In the genomic region with DNA sequence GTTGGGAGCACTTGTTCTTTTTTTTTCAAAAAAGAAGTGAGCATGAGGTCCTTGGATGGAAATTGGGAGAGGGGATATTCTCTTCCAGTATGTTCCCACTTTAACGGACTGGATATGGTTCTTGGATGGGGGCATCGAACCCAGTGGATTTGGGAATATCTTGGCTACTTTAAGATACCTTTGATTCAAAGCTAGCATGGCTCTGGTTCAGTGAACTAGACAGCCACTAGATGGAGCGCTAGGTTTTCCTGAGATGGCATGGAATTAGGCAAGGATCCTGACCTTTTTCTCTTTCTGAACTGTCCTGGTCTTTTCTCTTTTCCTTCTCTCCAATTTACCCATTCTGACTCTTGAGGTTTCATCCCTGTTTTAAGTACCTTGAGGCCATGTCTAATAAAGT, we compare ENCODE assay signal across 8 mouse cellular contexts. TPM values are rescaled to one million over a fixed set of nuclear protein-coding genes. Genes with fewer than 3 reads are reported as not detected.
DNase-seq lines count a peak whose midpoint lies in the region; ATAC-seq and TF ChIP-seq lines count a peak whose summit lies in the region.

No protein-coding gene starts in this region.

- no peaks in the 10 kb centered on the region for H3K79me3 ChIP-seq in C2C12 (ENCODE audit: low read depth)

- peak; percentile 28 for TF ChIP-seq CTCF in C2C12 (IDR thresholded peaks at IDR 0.05; ENCODE audit: control insufficient read depth, insufficient read depth, insufficient read length)
- TF ChIP-seq CTCF in forebrain, postnatal 0 days (IDR thresholded peaks at IDR 0.05; ENCODE audit: low read depth) = peak; percentile 83

- H3K27ac ChIP-seq in forebrain, postnatal 0 days (ENCODE audit: low read depth, low read length) = no peak overlapping the region

- H3K27me3 ChIP-seq in C2C12 (ENCODE audit: control insufficient read depth, insufficient read depth, insufficient read length) = no peaks in the 10 kb centered on the region
- H3K27me3 ChIP-seq in forebrain, postnatal 0 days (ENCODE audit: insufficient read depth, low read length) = no peaks in the 10 kb centered on the region

- no peak overlapping the region for H3K4me2 ChIP-seq in forebrain, postnatal 0 days (ENCODE audit: low read depth)

- no peaks in the 10 kb centered on the region for H3K4me1 ChIP-seq in forebrain, postnatal 0 days (ENCODE audit: insufficient read depth)

- peak; percentile 33 for DNase-seq in gastrocnemius, postnatal 10 days
- DNase-seq in gastrocnemius, adult 8-10 months (ENCODE audit: low spot score in 2 of 2) = no peak
- DNase-seq in c-Kit-positive CD71-negative TER-119-negative erythroid progenitor cells, embryonic 14.5 days (ENCODE audit: low read depth) = peak; percentile 23
- DNase-seq in forebrain, postnatal 0 days = peak; percentile 71
- DNase-seq in kidney, postnatal 4 days = peak; percentile 53 to 56

- no peak overlapping the region for H3K4me3 ChIP-seq in C2C12 (ENCODE audit: insufficient read depth, poor library complexity, severe bottlenecking)
- H3K4me3 ChIP-seq in forebrain, postnatal 0 days (ENCODE audit: low read depth, low read length) = no peak overlapping the region

- H3K36me3 ChIP-seq in C2C12 (ENCODE audit: control insufficient read depth, insufficient read depth) = no peaks in the 10 kb centered on the region
- H3K36me3 ChIP-seq in forebrain, postnatal 0 days (ENCODE audit: insufficient read depth) = no peaks in the 10 kb centered on the region

- H3K9ac ChIP-seq in forebrain, postnatal 0 days = no peak overlapping the region

- no peak overlapping the region for H3ac ChIP-seq in C2C12 (ENCODE audit: control insufficient read depth, insufficient read length, low read depth)

- 23% methylated on average over 3 of the region's 3 CpGs for WGBS in forebrain, postnatal 0 days

- peaks cover 8% of the 10 kb centered on the region; the same call in 1 of the 2 replicates for H3K9me3 ChIP-seq in forebrain, postnatal 0 days (ENCODE audit: low read length)

- no peaks in the 10 kb centered on the region for H3K79me2 ChIP-seq in C2C12 (ENCODE audit: control insufficient read depth, insufficient read depth)

- ATAC-seq in forebrain, postnatal 0 days = peak; percentile 64; the same call in 1 of the 2 replicates
- peak; percentile 83 for ATAC-seq in megakaryocyte progenitor cell, adult 5-6 weeks (replicated peaks; ENCODE audit: poor library complexity)
- ATAC-seq in erythroblast, adult 5-6 weeks (replicated peaks; ENCODE audit: low FRiP score, poor library complexity, severe bottlenecking) = no peak; the same call in 1 of the 2 replicates

TF ChIP-seq in C2C12, 6 proteins besides CTCF, POLR2A, EP300 and RAD21:
- TF ChIP-seq MYOD1 (IDR thresholded peaks at IDR 0.05; ENCODE audit: control insufficient read depth, insufficient read length, low read depth) = no peak
- no peak for TF ChIP-seq USF1 (IDR thresholded peaks at IDR 0.05; ENCODE audit: low read depth)
- peak; percentile 5 for TF ChIP-seq CEBPB (IDR thresholded peaks at IDR 0.05; ENCODE audit: low read depth)
TF ChIP-seq in C2C12: peak in this region for 1.

RNA-seq across cellular contexts. Expression of a gene that starts 20.6 kb away (rescaled TPM):
- 10 to 100 TPM; 13.9 to 16.6 TPM for total RNA-seq in gastrocnemius, postnatal 10 days (2021)
- total RNA-seq in gastrocnemius, adult 8-10 months (2022) = 10 to 100 TPM in 2 of 4 experiments, 1 to 10 TPM in 2; 8.5 to 12.6 (median 9.7) TPM
- 14.5 TPM for polyA plus RNA-seq in C2C12 (2012; fragmentation: generic; extraction: Trizol)
- total RNA-seq in forebrain, postnatal 0 days (2014; rRNA removed) = 91.5 and 96.6 TPM in 2 replicates
- polyA plus RNA-seq in forebrain, postnatal 0 days (2015; fragmentation: Nextera tagmentation; extraction: Ambion mirVana) = 137 and 142 TPM in 2 replicates
- total RNA-seq in megakaryocyte progenitor cell, adult 5-6 weeks (2015) = 34.2 and 39.6 TPM in 2 replicates
- 35.8 and 40.7 TPM in 2 replicates for total RNA-seq in megakaryocyte progenitor cell, adult 5-6 weeks (2017)
- 8.4 and 10.6 TPM in 2 replicates for total RNA-seq in erythroblast, adult 5-6 weeks (2015; ENCODE audit: low replicate concordance)
- total RNA-seq in erythroblast, adult 5-6 weeks (2017; ENCODE audit: low replicate concordance) = 10.4 and 13.8 TPM in 2 replicates

Comparison
In these comparisons a context has a peak if more than half of its experiments do, and no peak if none do; other contexts are left out.
1. DNase-seq: peak in gastrocnemius, postnatal 10 days (single experiment), c-Kit-positive CD71-negative TER-119-negative erythroid progenitor cells, embryonic 14.5 days (single experiment), forebrain, postnatal 0 days (single experiment) and kidney, postnatal 4 days (2 of 2); none in gastrocnemius, adult 8-10 months (0 of 2).